In genomic region chr8:121871833-121872440, GRCm38 (mm10) we compare ENCODE assay signal across 9 mouse cellular contexts. TPM values are rescaled to one million over a fixed set of nuclear protein-coding genes. Genes with fewer than 3 reads are reported as not detected.
A peak's percentile ranks its signal among the peaks of the same experiment; 100 is the strongest.
DNase-seq lines count a peak whose midpoint lies in the region; ATAC-seq and TF ChIP-seq lines count a peak whose summit lies in the region.
"Had no signal": no experiment of that assay in that cellular context is flagged by ENCODE, and none has a peak within 500 bp of the region (broad histone marks: within the 10 kb centered on the region; RNA-seq: fewer than 3 reads in every experiment).

No protein-coding gene starts in this region.

- no peak overlapping the region for H3K27ac ChIP-seq in heart, embryonic 12.5 days (ENCODE audit: poor library complexity, severe bottlenecking)
- H3K27ac ChIP-seq in hindbrain, postnatal 0 days: no peak overlapping the region
- H3K27ac ChIP-seq in stomach, embryonic 15.5 days: peak overlapping the region; percentile 70

- TF ChIP-seq CTCF in hindbrain, postnatal 0 days (IDR thresholded peaks at IDR 0.05; ENCODE audit: low read depth): no peak

- no peak for ATAC-seq in heart, embryonic 12.5 days (ENCODE audit: insufficient number of reproducible peaks, low FRiP score)
- ATAC-seq in hindbrain, postnatal 0 days: peak; percentile 30; the same call in 1 of the 2 replicates
- peak; percentile 58 for ATAC-seq in stomach, embryonic 15.5 days (ENCODE audit: insufficient read depth, low FRiP score, low read depth)

- H3K4me3 ChIP-seq in heart, embryonic 12.5 days: no peak overlapping the region
- H3K4me3 ChIP-seq in hindbrain, postnatal 0 days (ENCODE audit: low read length): no peak overlapping the region
- H3K4me3 ChIP-seq in stomach, embryonic 15.5 days (replicated peaks): no peak overlapping the region

- peaks cover 19% of the 10 kb centered on the region for H3K27me3 ChIP-seq in heart, embryonic 12.5 days (replicated peaks)
- H3K27me3 ChIP-seq in hindbrain, postnatal 0 days (ENCODE audit: insufficient read depth, low read length): no peaks in the 10 kb centered on the region
- no peaks in the 10 kb centered on the region for H3K27me3 ChIP-seq in stomach, embryonic 15.5 days (replicated peaks)

- peak overlapping the region; percentile 15 for H3K4me2 ChIP-seq in heart, embryonic 12.5 days
- H3K4me2 ChIP-seq in hindbrain, postnatal 0 days (ENCODE audit: low read depth, low read length): no peak overlapping the region
- H3K4me2 ChIP-seq in stomach, embryonic 15.5 days: peak overlapping the region; percentile 4; the same call in 1 of the 2 replicates

- H3K9me3 ChIP-seq in heart, embryonic 12.5 days (replicated peaks): no peaks in the 10 kb centered on the region
- H3K9me3 ChIP-seq in hindbrain, postnatal 0 days (ENCODE audit: low read length): no peaks in the 10 kb centered on the region
- H3K9me3 ChIP-seq in stomach, embryonic 15.5 days: no peaks in the 10 kb centered on the region

- no peak for DNase-seq in heart, postnatal 36 days
- peak; percentile 59 for DNase-seq in retina, postnatal 1 day
- no peak for DNase-seq in retina, embryonic 14.5 days (ENCODE audit: low spot score)
- no peak for DNase-seq in hindbrain, postnatal 0 days (ENCODE audit: low spot score)
- DNase-seq in gastrocnemius, adult 8-10 months (ENCODE audit: low spot score in 2 of 2): no peak
- DNase-seq in left cerebral cortex, postnatal 25 days (ENCODE audit: low spot score in 2 of 2): no peak
- DNase-seq: kidney, adult 8-10 months had no signal

- WGBS in heart, embryonic 12.5 days: 32% methylated on average over 10 of the region's 10 CpGs
- 20% methylated on average over 10 of the region's 10 CpGs for WGBS in hindbrain, postnatal 0 days
- WGBS in stomach, embryonic 15.5 days: 15% methylated on average over 10 of the region's 10 CpGs

- peak overlapping the region; percentile 51; the same call in 1 of the 2 replicates for H3K9ac ChIP-seq in heart, embryonic 12.5 days
- no peak overlapping the region for H3K9ac ChIP-seq in hindbrain, postnatal 0 days (replicated peaks; ENCODE audit: low read length)
- no peak overlapping the region for H3K9ac ChIP-seq in stomach, embryonic 15.5 days

- no peaks in the 10 kb centered on the region for H3K36me3 ChIP-seq in heart, embryonic 12.5 days
- H3K36me3 ChIP-seq in hindbrain, postnatal 0 days (ENCODE audit: insufficient read depth, low read length): no peaks in the 10 kb centered on the region
- H3K36me3 ChIP-seq in stomach, embryonic 15.5 days: no peaks in the 10 kb centered on the region

- intact Hi-C loops in heart, postnatal 36 days (cut with DNase I): no loop called here
- intact Hi-C loops in left cerebral cortex, postnatal 25 days (cut with DNase I): no loop called here

- H3K4me1 ChIP-seq in heart, embryonic 12.5 days (replicated peaks): peaks cover 37% of the 10 kb centered on the region
- H3K4me1 ChIP-seq in hindbrain, postnatal 0 days (ENCODE audit: insufficient read depth, low read length): peaks cover 7% of the 10 kb centered on the region
- peaks cover 14% of the 10 kb centered on the region for H3K4me1 ChIP-seq in stomach, embryonic 15.5 days

RNA-seq across cellular contexts. Expression of gene Slc7a5, which starts 35.6 kb away (rescaled TPM):
- 22.3 and 24.6 TPM in 2 replicates for polyA plus RNA-seq in heart, embryonic 12.5 days (2016; fragmentation: Nextera tagmentation; extraction: Ambion mirVana)
- total RNA-seq in heart, postnatal 36 days (2021): 1 to 10 TPM; 3.1 to 3.6 TPM
- total RNA-seq in hindbrain, postnatal 0 days (2014; rRNA removed): 148 and 163 TPM in 2 replicates
- polyA plus RNA-seq in hindbrain, postnatal 0 days (2015; fragmentation: Nextera tagmentation; extraction: Ambion mirVana): 60.1 and 72.1 TPM in 2 replicates
- polyA plus RNA-seq in stomach, embryonic 15.5 days (2015; fragmentation: Nextera tagmentation; extraction: Ambion mirVana): 22.7 and 26.6 TPM in 2 replicates
- total RNA-seq in gastrocnemius, adult 8-10 months (2022): 1 to 10 TPM in 3 of 4 experiments, under 1 TPM in 1; 0.77 to 1.4 (median 1.2) TPM
- total RNA-seq in left cerebral cortex, postnatal 25 days (2021): 10 to 100 TPM; 65.8 to 76.2 TPM

RNA-seq across cellular contexts. Expression of gene Klhdc4, which starts 42.6 kb away (rescaled TPM):
- 27.7 and 28.2 TPM in 2 replicates for polyA plus RNA-seq in heart, embryonic 12.5 days (2016; fragmentation: Nextera tagmentation; extraction: Ambion mirVana)
- 10 to 100 TPM; 12.2 to 12.3 TPM for total RNA-seq in heart, postnatal 36 days (2021)
- 25.2 and 32.5 TPM in 2 replicates for total RNA-seq in hindbrain, postnatal 0 days (2014; rRNA removed)
- polyA plus RNA-seq in hindbrain, postnatal 0 days (2015; fragmentation: Nextera tagmentation; extraction: Ambion mirVana): 34.5 and 36.3 TPM in 2 replicates
- polyA plus RNA-seq in stomach, embryonic 15.5 days (2015; fragmentation: Nextera tagmentation; extraction: Ambion mirVana): 36.2 and 38.6 TPM in 2 replicates
- 10 to 100 TPM in 3 of 4 experiments, 1 to 10 TPM in 1; 9.9 to 12.4 (median 11.0) TPM for total RNA-seq in gastrocnemius, adult 8-10 months (2022)
- total RNA-seq in left cerebral cortex, postnatal 25 days (2021): 10 to 100 TPM; 28.0 to 28.1 TPM

Comparison
In these comparisons a context has a peak if more than half of its experiments do, and no peak if none do; other contexts are left out.
1. RNA of gene Slc7a5, which starts 35.6 kb away (total RNA-seq): 148 to 163 TPM in hindbrain, postnatal 0 days and 65.8 to 76.2 TPM in left cerebral cortex, postnatal 25 days; 3.1 to 3.6 TPM in heart, postnatal 36 days and 0.77 to 1.4 TPM in gastrocnemius, adult 8-10 months; every median in the first group is over 10 times any median in the second.